ENCODE assay signal across 8 mouse cellular contexts in genomic region chr11:79065463-79066190, GRCm38 (mm10).
DNase-seq lines count a peak whose midpoint lies in the region; ATAC-seq and TF ChIP-seq lines count a peak whose summit lies in the region.

No protein-coding gene starts in this region.

- 0 out of 2 replicates have a peak, but pooled peaks cover 3% of the 10 kb centered on the region for H3K36me3 ChIP-seq in embryonic facial prominence, embryonic 14.5 days (ENCODE audit: control insufficient read depth, insufficient read depth, low read length)
- H3K36me3 ChIP-seq in forebrain, postnatal 0 days (ENCODE audit: insufficient read depth): no peaks in the 10 kb centered on the region

- no peak overlapping the region for H3K9ac ChIP-seq in embryonic facial prominence, embryonic 14.5 days (ENCODE audit: low read depth, low read length)
- H3K9ac ChIP-seq in forebrain, postnatal 0 days: no peak overlapping the region

- H3K27ac ChIP-seq in embryonic facial prominence, embryonic 14.5 days (replicated peaks; ENCODE audit: low read depth, low read length): peak overlapping the region; percentile 45
- H3K27ac ChIP-seq in forebrain, postnatal 0 days (ENCODE audit: low read depth, low read length): no peak overlapping the region

- H3K4me2 ChIP-seq in embryonic facial prominence, embryonic 14.5 days (ENCODE audit: low read depth, low read length): no peak overlapping the region
- H3K4me2 ChIP-seq in forebrain, postnatal 0 days (ENCODE audit: low read depth): no peak overlapping the region

- peaks cover 13% of the 10 kb centered on the region for H3K4me1 ChIP-seq in embryonic facial prominence, embryonic 14.5 days (ENCODE audit: control insufficient read depth, insufficient read depth, low read length)
- H3K4me1 ChIP-seq in forebrain, postnatal 0 days (ENCODE audit: insufficient read depth): 0 out of 2 replicates have a peak, but pooled peaks cover 5% of the 10 kb centered on the region

- no peaks in the 10 kb centered on the region for H3K27me3 ChIP-seq in embryonic facial prominence, embryonic 14.5 days (replicated peaks; ENCODE audit: control insufficient read depth, insufficient read depth, low read length)
- H3K27me3 ChIP-seq in forebrain, postnatal 0 days (ENCODE audit: insufficient read depth, low read length): no peaks in the 10 kb centered on the region

- no peak for TF ChIP-seq CTCF in forebrain, postnatal 0 days (IDR thresholded peaks at IDR 0.05; ENCODE audit: low read depth)

- peak; percentile 49 to 70 for DNase-seq in adrenal gland, adult (ENCODE audit: inconsistent age in 2 of 2, low spot score in 1 of 2)
- DNase-seq in adrenal gland, adult 18-20 months (ENCODE audit: low spot score in 2 of 2): no peak
- peak; percentile 83 for DNase-seq in embryonic facial prominence, embryonic 14.5 days (ENCODE audit: low spot score)
- peak; percentile 89 for DNase-seq in heart, postnatal 4 days
- peak; percentile 64 to 68 for DNase-seq in lung, adult 18-20 months
- no peak for DNase-seq in cerebellum, adult 11 months
- no peak for DNase-seq in forebrain, postnatal 0 days
- no peak for DNase-seq in natural killer cell, adult 2 months (ENCODE audit: low spot score in 2 of 2)

- 50% methylated on average over 11 of the region's 11 CpGs for WGBS in embryonic facial prominence, embryonic 14.5 days
- 70% methylated on average over 11 of the region's 11 CpGs for WGBS in forebrain, postnatal 0 days

- no peak overlapping the region for H3K4me3 ChIP-seq in embryonic facial prominence, embryonic 14.5 days (ENCODE audit: low read depth, low read length)
- H3K4me3 ChIP-seq in forebrain, postnatal 0 days (ENCODE audit: low read depth, low read length): no peak overlapping the region

- 0 out of 2 replicates have a peak, but pooled peaks have one; percentile 38 for ATAC-seq in embryonic facial prominence, embryonic 14.5 days (ENCODE audit: low read depth)
- ATAC-seq in forebrain, postnatal 0 days: no peak

- H3K9me3 ChIP-seq in embryonic facial prominence, embryonic 14.5 days (ENCODE audit: control insufficient read depth, low read length): no peaks in the 10 kb centered on the region
- H3K9me3 ChIP-seq in forebrain, postnatal 0 days (ENCODE audit: low read length): no peaks in the 10 kb centered on the region

Comparison
In these comparisons a context has a peak if more than half of its experiments do, and no peak if none do; other contexts are left out.
1. DNase-seq: peak in adrenal gland, adult (2 of 2), embryonic facial prominence, embryonic 14.5 days (single experiment), heart, postnatal 4 days (single experiment) and lung, adult 18-20 months (2 of 2); none in adrenal gland, adult 18-20 months (0 of 2), cerebellum, adult 11 months (single experiment), forebrain, postnatal 0 days (single experiment) and natural killer cell, adult 2 months (0 of 2).